Mouse (Mus musculus) myocyte (in vitro differentiated cells): Measurements from ENCODE around the gene Plxnc1. TPM values are rescaled to one million over a fixed set of nuclear protein-coding genes. Genes with fewer than 3 reads are reported as not detected.
A peak's percentile ranks its signal among the peaks of the same experiment; 100 is the strongest.

ENCODE experiments used
- H3K27me3 ChIP-seq: one replicate; pipeline ENCODE4 v1.6.1; 2011; ENCODE audit not compliant: control insufficient read depth, insufficient read depth, insufficient read length
- H3K36me3 ChIP-seq: one replicate; pipeline ENCODE4 v1.6.1; 2011; ENCODE audit not compliant: control insufficient read depth, insufficient read depth
- H3K4me2 ChIP-seq: one replicate; pipeline ENCODE4 v1.6.1; 2011; ENCODE audit warnings: low read depth, control low read depth
- H3K4me3 ChIP-seq: one replicate; pipeline ENCODE4 v1.5.1; 2011; ENCODE audit warnings: mild to moderate bottlenecking, control low read depth, moderate library complexity
- H3K79me2 ChIP-seq: one replicate; pipeline ENCODE4 v1.6.1; 2011; ENCODE audit not compliant: control insufficient read depth, insufficient read depth
- H3ac ChIP-seq: one replicate; pipeline ENCODE4 v1.6.1; 2011; ENCODE audit not compliant: control insufficient read depth, insufficient read length
- CEBPB ChIP-seq: IDR thresholded peaks from 2 replicates; pipeline ENCODE4 v1.6.1; 2011; ENCODE audit warnings: mild to moderate bottlenecking, moderate library complexity; ENCODE audit not compliant: poor library complexity, insufficient read depth, severe bottlenecking
- E2F4 ChIP-seq: IDR thresholded peaks from one replicate; pipeline ENCODE4 v1.6.1; 2011; ENCODE audit warnings: mild to moderate bottlenecking, control low read depth, moderate library complexity; ENCODE audit not compliant: insufficient read depth
- MAX ChIP-seq: IDR thresholded peaks from one replicate; pipeline ENCODE4 v1.6.1; 2011; ENCODE audit warnings: low read depth, mild to moderate bottlenecking, control low read depth
- MYOD1 ChIP-seq, 3 experiments: IDR thresholded peaks; one replicate each; pipeline ENCODE4 v1.6.1; 2011; ENCODE audit warnings: control low read depth in 2 of 3, low read depth in 2 of 3, mild to moderate bottlenecking in 2 of 3, moderate library complexity in 1 of 3; ENCODE audit not compliant: insufficient read length in 2 of 3, control insufficient read depth in 1 of 3
- MYOG ChIP-seq, 3 experiments: IDR thresholded peaks; one replicate each; pipeline ENCODE4 v1.6.1; 2011; ENCODE audit warnings: control low read depth in 2 of 3, low read depth in 2 of 3, mild to moderate bottlenecking in 2 of 3; ENCODE audit not compliant: insufficient read length in 2 of 3, control insufficient read depth in 1 of 3, insufficient read depth in 1 of 3
- POLR2A ChIP-seq: IDR thresholded peaks from one replicate; pipeline ENCODE4 v1.6.1; 2011; ENCODE audit warnings: low read depth, mild to moderate bottlenecking, control low read depth, moderate library complexity; ENCODE audit not compliant: insufficient read length
- POLR2AphosphoS2 ChIP-seq: IDR thresholded peaks from one replicate; pipeline ENCODE4 v1.6.1; 2011; ENCODE audit warnings: low read depth, control low read depth; ENCODE audit not compliant: insufficient read length
- REST ChIP-seq: IDR thresholded peaks from one replicate; pipeline ENCODE4 v1.6.1; 2011; ENCODE audit warnings: mild to moderate bottlenecking, control low read depth, moderate library complexity; ENCODE audit not compliant: insufficient read depth, insufficient read length
- SRF ChIP-seq: IDR thresholded peaks from one replicate; pipeline ENCODE4 v1.6.1; 2011; ENCODE audit warnings: low read depth; ENCODE audit not compliant: control insufficient read depth, insufficient read length
- TCF12 ChIP-seq: IDR thresholded peaks from one replicate; pipeline ENCODE4 v1.6.1; 2011; ENCODE audit warnings: mild to moderate bottlenecking, control low read depth; ENCODE audit not compliant: poor library complexity, insufficient read depth, severe bottlenecking
- TCF3 ChIP-seq: IDR thresholded peaks from one replicate; pipeline ENCODE4 v1.6.1; 2011; ENCODE audit warnings: low read depth, control low read depth; ENCODE audit not compliant: insufficient read length
- USF1 ChIP-seq: IDR thresholded peaks from one replicate; pipeline ENCODE4 v1.6.1; 2011; ENCODE audit warnings: low read depth, mild to moderate bottlenecking, control low read depth, moderate library complexity
- polyA plus RNA-seq: library from polyadenylated mRNA; unstranded; fragments of >200 nt; fragmentation: generic; extraction: Trizol; gene quantifications from one replicate; pipeline ENCODE4 v1.2.1, GENCODE M21; 2012; ENCODE audit warnings: missing spikeins

The Plxnc1 gene
- polyA plus RNA-seq, 1 experiment = not detected

DNA sequence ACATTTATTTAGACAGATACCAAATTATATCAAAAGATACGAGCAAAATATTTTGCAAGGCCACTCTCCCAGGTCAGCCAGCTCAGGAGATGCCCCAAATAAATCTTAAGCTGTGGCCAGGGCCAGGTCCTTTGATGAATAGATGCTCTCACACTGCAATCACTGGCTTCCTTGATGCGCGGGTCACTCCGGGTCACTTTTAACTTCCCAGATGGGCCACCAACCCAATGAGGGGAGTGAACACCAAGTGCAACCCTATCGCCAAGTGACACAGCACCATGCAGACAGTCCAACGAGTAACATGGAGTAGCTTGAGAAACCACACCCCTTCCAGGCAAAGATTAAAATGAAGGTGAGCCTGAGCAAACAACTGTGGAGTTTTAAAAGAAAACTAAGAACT, 61.4 kb downstream of the Plxnc1 start:
- H3ac ChIP-seq = no peak overlapping the region
- H3K79me2 ChIP-seq = no peaks in the 10 kb centered on the region
- TF ChIP-seq CEBPB (no peak), TCF12 (no peak), USF1 (no peak), REST (no peak), SRF (no peak), TCF3 (no peak), MAX (no peak)
- H3K36me3 ChIP-seq = no peaks in the 10 kb centered on the region
- peaks cover 20% of the 10 kb centered on the region for H3K27me3 ChIP-seq
- no peak overlapping the region for H3K4me3 ChIP-seq
- no peak overlapping the region for H3K4me2 ChIP-seq

DNA sequence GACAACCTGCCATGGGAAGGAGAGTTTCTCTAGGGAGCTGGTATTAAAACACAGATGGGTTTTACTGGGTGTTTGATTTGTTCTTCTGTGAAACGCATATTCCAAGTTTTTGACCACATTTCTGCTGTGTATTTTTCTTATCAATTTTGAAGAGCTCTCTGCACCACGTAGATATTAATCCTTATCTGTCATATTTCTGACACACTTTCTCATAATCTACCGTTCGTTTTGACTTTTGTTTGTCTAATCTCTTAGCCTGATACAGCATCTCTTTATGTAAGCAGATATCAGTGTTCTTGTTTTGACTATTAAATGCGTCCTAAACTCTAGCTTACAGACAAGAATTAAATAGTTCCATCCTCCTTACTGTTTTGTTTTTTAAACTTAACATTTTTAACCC, 73.1 kb downstream of the Plxnc1 start:
- no peak overlapping the region for H3K4me3 ChIP-seq

DNA sequence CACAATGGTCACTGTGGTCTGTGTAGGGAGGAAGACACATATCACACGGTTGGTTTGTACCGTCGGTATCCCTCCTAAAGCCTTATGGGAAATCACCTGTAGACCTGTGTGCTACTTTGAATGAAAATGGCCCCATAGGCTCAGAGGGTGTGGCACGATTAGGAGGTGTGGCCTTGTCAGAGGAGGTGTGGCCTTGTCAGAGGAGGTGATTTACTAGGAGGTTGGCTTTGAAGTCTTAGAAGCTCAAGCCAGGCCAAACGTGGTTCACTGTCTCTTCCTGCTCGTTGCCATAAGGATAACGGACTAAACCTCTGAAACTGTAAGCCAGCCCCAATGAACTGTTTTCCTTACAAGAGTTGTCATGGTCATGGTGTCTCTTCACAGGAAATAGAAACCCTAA, 73.5 kb downstream of the Plxnc1 start:
- TF ChIP-seq POLR2A = no peak
- TF ChIP-seq TCF3 = no peak
- no peak for TF ChIP-seq CEBPB
- no peak for TF ChIP-seq POLR2AphosphoS2
- TF ChIP-seq MYOD1 (IDR thresholded peaks at IDR 0.05; ENCODE audit: control insufficient read depth in 1 of 3, insufficient read length in 2 of 3, low read depth in 2 of 3) = no peak
- no peak for TF ChIP-seq SRF
- TF ChIP-seq E2F4 = no peak
- no peaks in the 10 kb centered on the region for H3K79me2 ChIP-seq
- H3K36me3 ChIP-seq = no peaks in the 10 kb centered on the region
- H3K4me2 ChIP-seq = no peak overlapping the region
- no peaks in the 10 kb centered on the region for H3K27me3 ChIP-seq
- no peak overlapping the region for H3K4me3 ChIP-seq
- H3ac ChIP-seq = no peak overlapping the region

More for the DNA sequence above, 73.1 kb downstream of the Plxnc1 start:
- Histone ChIP-seq H3K4me2 (no peak overlapping the region), H3ac (no peak overlapping the region), H3K79me2 (no peaks in the 10 kb centered on the region), H3K36me3 (no peaks in the 10 kb centered on the region), H3K27me3 (no peaks in the 10 kb centered on the region)
- TF ChIP-seq SRF (no peak), REST (no peak), MYOG (IDR thresholded peaks at IDR 0.05; ENCODE audit: control insufficient read depth in 1 of 3, insufficient read depth in 1 of 3, insufficient read length in 2 of 3, low read depth in 2 of 3) (no peak), TCF12 (no peak), E2F4 (no peak), MAX (no peak)

GRCm38 (mm10) chr10:94866995-94867856, 77.4 kb downstream of the Plxnc1 start:
- Histone ChIP-seq H3K79me2 (no peaks in the 10 kb centered on the region), H3K4me3 (no peak overlapping the region), H3K4me2 (no peak overlapping the region), H3K36me3 (no peaks in the 10 kb centered on the region), H3ac (no peak overlapping the region), H3K27me3 (peaks cover 7% of the 10 kb centered on the region)
- no peak for TF ChIP-seq REST
- TF ChIP-seq SRF = no peak
- no peak for TF ChIP-seq MYOD1 (IDR thresholded peaks at IDR 0.05; ENCODE audit: control insufficient read depth in 1 of 3, insufficient read length in 2 of 3, low read depth in 2 of 3)
- no peak for TF ChIP-seq E2F4
- no peak for TF ChIP-seq MYOG (IDR thresholded peaks at IDR 0.05; ENCODE audit: control insufficient read depth in 1 of 3, insufficient read depth in 1 of 3, insufficient read length in 2 of 3, low read depth in 2 of 3)
- no peak for TF ChIP-seq POLR2AphosphoS2
- TF ChIP-seq TCF12 = no peak
- TF ChIP-seq POLR2A = no peak
- TF ChIP-seq MAX = no peak
- no peak for TF ChIP-seq CEBPB
- no peak for TF ChIP-seq TCF3

DNA sequence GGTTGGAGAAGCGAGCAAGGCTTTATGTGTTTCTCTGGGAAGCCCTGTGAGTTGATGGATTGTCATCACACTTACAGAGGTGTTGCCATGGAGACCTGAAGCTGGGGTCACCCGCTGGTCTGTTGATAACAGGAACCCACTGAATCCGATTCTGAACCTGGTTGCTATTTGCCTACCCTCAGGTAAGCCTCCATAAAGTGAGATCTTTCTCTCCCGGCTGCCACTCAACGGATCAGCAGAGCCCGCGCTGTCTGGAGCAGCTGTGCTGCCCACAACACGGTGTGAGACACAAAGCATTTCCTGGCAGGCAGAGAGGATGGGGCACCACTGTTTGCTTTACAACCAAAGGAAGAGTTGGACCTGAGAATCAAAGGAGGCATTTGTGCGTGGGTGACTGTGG, 79.4 kb downstream of the Plxnc1 start:
- Histone ChIP-seq H3K36me3 (no peaks in the 10 kb centered on the region), H3ac (no peak overlapping the region), H3K4me3 (no peak overlapping the region), H3K4me2 (no peak overlapping the region), H3K79me2 (no peaks in the 10 kb centered on the region), H3K27me3 (peaks cover 7% of the 10 kb centered on the region)
- TF ChIP-seq E2F4 (no peak), MYOD1 (IDR thresholded peaks at IDR 0.05; ENCODE audit: control insufficient read depth in 1 of 3, insufficient read length in 2 of 3, low read depth in 2 of 3) (peak in 1 of 3 experiments; percentile 12), POLR2A (no peak)
